Mouse (Mus musculus): ENCODE results near the gene Grm5. TPM values are rescaled to one million over a fixed set of nuclear protein-coding genes. Genes with fewer than 3 reads are reported as not detected.

Gene Grm5
- total RNA-seq, 2 experiments from 2014 or later = not detected

DNA sequence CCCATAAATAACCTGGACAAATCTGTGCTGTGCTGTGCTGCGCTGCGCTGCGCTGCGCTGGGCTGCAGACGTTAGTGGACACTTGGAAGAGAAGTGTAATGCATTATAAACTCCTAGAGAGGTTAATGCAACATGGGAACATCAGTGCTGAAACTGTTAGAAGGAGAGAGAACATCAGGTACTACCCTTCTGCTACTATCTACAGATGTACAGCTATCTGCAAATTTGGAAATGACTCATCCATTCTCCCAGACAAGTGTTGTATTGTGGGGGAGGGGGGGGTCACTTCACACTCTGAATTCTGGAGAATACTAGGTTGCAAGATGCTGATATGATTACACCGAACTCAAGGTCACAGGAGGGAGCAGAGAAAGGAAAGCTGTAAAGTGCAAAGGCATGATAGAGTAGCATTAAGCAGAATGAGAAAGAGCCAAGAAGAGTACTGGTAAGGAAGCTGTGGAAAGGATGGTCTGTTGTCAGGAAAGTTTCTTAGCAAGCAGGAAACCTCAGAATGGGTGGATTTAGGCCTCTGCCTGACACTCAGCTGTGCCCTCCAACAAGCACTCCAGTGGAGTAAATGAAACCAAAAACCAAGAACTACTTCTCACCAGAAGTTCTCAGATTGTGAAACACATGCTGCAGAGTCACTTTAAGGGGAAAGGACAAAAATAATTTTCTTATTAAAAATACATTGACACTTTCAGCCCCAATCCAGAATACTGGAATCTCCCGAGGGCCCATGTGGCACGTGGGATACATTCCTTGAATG lies 544.3 kb downstream of the Grm5 start:
- ATAC-seq (replicated peaks; ENCODE audit: low FRiP score, low TSS enrichment, poor library complexity, severe bottlenecking) = no peak

DNA sequence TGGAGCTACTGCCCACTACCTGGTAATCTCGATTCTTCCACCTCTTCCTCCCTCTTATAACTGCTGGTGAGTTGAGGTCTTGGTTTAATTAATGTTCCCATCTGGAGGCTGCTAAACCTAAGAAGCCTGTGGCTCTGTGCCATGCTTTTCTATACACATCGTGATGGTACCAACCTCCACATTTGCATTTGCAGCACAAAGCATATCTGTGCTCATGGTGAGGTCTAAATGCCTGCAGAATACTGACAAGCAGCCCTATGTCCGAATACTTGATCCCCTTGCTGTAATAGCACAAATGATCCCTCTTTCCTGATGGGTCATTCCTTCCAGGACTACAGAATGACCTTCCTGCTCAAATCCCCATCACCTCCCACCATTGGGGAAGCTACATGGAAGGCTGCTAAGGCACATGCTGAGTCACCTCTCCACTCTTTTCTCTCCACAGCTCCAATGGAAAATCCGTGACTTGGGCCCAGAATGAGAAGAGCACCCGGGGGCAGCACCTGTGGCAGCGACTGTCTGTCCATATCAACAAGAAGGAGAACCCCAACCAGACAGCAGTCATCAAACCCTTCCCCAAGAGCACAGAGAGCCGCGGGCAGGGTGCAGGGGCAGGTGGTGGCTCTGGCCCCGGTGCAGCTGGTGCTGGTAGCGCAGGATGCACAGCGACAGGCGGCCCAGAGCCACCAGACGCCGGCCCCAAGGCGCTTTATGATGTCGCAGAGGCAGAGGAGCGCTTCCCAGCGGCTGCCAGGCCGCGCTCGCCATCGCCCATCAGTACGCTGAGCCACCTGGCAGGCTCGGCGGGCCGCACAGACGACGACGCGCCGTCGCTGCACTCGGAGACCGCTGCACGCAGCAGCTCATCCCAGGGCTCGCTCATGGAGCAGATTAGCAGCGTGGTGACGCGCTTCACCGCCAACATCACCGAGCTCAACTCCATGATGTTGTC lies 545.8 kb downstream of the Grm5 start:
- no peak; the same call in 1 of the 2 replicates for ATAC-seq (replicated peaks; ENCODE audit: low FRiP score, low TSS enrichment, poor library complexity, severe bottlenecking)

DNA sequence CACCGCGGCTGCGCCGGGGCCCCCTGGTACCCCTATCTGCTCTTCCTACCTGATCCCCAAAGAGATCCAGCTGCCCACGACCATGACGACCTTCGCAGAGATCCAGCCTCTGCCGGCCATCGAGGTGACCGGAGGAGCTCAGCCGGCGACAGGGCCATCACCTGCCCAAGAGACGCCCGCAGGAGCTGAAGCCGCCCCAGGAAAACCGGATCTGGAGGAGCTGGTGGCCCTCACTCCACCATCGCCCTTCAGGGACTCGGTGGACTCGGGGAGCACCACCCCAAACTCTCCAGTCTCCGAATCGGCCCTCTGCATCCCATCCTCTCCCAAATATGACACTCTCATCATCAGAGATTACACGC lies 546.5 kb downstream of the Grm5 start:
- ATAC-seq (replicated peaks; ENCODE audit: low FRiP score, low TSS enrichment, poor library complexity, severe bottlenecking) = no peak

DNA sequence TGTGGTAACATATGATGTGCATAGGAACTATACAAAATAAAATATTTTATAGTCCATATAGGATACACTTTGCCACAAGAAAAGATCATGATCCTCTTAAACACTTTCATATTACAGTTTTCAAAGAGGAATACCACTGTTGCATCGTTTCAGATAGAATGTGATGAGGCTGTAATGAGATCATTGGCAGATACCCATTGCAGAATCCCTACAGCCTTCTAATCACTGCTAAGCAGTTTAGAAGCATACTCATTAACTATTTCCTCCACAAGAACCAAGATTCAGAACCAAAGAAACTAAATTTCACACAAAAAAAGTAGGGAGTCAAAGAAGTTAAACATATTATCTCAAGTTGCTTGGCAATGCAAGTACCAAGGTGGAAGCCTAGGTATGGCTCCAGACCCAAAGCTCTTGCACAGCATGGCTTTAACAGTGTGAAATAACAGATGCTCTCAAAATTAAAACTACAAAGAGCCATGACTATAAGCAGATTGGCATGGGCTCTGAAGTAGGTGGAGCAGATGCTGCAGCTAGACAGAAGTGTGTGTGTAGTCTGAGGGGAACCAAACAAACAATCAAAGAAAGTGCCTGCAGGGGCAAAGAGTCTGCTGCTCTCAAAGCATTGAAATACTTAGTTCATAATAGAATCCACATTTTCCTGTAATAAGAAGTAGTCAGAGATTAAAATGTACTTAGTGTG lies 575.7 kb downstream of the Grm5 start:
- ATAC-seq (replicated peaks; ENCODE audit: low FRiP score, low TSS enrichment, poor library complexity, severe bottlenecking) = no peak

DNA sequence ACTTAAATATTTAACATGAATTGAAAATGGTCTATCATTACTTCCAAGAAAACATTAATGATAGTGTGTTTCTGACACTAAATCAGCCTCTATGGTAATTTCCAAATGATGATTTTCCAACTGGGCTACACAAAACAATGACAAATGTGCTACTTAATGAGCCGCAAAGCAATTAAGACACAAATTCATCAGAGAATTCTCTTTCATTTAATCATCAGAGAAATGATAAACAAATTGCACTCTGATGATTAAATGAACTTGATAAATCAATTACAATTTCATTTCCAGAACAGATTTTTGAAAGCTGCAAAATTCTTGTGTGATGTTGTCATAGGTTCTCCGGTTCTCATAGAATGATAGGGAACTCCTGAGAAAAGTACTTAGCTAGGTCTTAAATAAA lies 577.6 kb downstream of the Grm5 start:
- ATAC-seq (replicated peaks; ENCODE audit: low FRiP score, low TSS enrichment, poor library complexity, severe bottlenecking) = no peak

Other genes with a start within 250 kb of the Grm5 start
- gene Tyr, start 90.7 kb upstream of the Grm5 start, total RNA-seq (2014; fragmentation: Nextera tagmentation) = not detected in 2 replicates
- not detected in 2 replicates for gene Tyr, start 90.7 kb upstream of the Grm5 start, total RNA-seq (2017)

Data from megakaryocyte-erythroid progenitor cell, adult 5-6 weeks (primary cell).